Mouse (Mus musculus) heart, postnatal 0 days (tissue): ENCODE results near the gene R3hcc1l.

ENCODE experiments used
- CTCF ChIP-seq: IDR thresholded peaks from 2 replicates; pipeline ENCODE4 v1.5.1; 2016; ENCODE audit warnings: antibody characterized with exemption, control low read depth, low read depth
- EP300 ChIP-seq: IDR thresholded peaks from 2 replicates; pipeline ENCODE4 v1.6.1; 2016; ENCODE audit warnings: antibody characterized with exemption, low read depth

- no peak for TF ChIP-seq EP300
- no peak for TF ChIP-seq CTCF
These were observed 121.7 kb downstream of the R3hcc1l start for GRCm38 (mm10) chr19:42640211-42640610.
